In genomic region chr5:149377253-149377652, GRCm38 (mm10) we compare ENCODE assay signal across 12 mouse cellular contexts. TPM values are rescaled to one million over a fixed set of nuclear protein-coding genes. Genes with fewer than 3 reads are reported as not detected.
DNase-seq lines count a peak whose midpoint lies in the region; ATAC-seq lines count a peak whose summit lies in the region.
"Had no signal": no experiment of that assay in that cellular context is flagged by ENCODE, and none has a peak within 500 bp of the region (broad histone marks: within the 10 kb centered on the region; RNA-seq: fewer than 3 reads in every experiment).

No protein-coding gene starts in this region.

- peak overlapping the region; percentile 50; the same call in 1 of the 2 replicates for H3K27ac ChIP-seq in hindbrain, embryonic 10.5 days
- no peak overlapping the region for H3K27ac ChIP-seq in hindbrain, embryonic 16.5 days (ENCODE audit: low read depth, low read length)
- peak overlapping the region; percentile 42 for H3K27ac ChIP-seq in neural tube, embryonic 13.5 days (replicated peaks)
- peak overlapping the region; percentile 29; the same call in 1 of the 2 replicates for H3K27ac ChIP-seq in forebrain, embryonic 14.5 days (ENCODE audit: low read depth, low read length)
- H3K27ac ChIP-seq in stomach, embryonic 15.5 days: peak overlapping the region; percentile 42; the same call in 1 of the 2 replicates

- no peak overlapping the region for H3K4me2 ChIP-seq in hindbrain, embryonic 16.5 days (ENCODE audit: low read length)
- H3K4me2 ChIP-seq in neural tube, embryonic 13.5 days: no peak overlapping the region
- no peak overlapping the region for H3K4me2 ChIP-seq in forebrain, embryonic 14.5 days (ENCODE audit: low read length)
- H3K4me2 ChIP-seq in stomach, embryonic 15.5 days: no peak overlapping the region
- H3K4me2 ChIP-seq: liver, embryonic 11.5 days had no signal

- no peak for DNase-seq in hindbrain, embryonic 10.5 days (ENCODE audit: low spot score)
- DNase-seq in neural tube, embryonic 10.5 days (ENCODE audit: extremely low spot score, low spot score): no peak
- peak; percentile 45 for DNase-seq in forebrain, embryonic 14.5 days (ENCODE audit: low spot score)
- no peak for DNase-seq in left cerebral cortex, adult 8-10 months (ENCODE audit: low spot score in 2 of 2)
- DNase-seq: adrenal gland, adult 2 months; cerebellum, adult 8-10 months; layer of hippocampus, postnatal 36 days had no signal

- peaks cover 79% of the 10 kb centered on the region for H3K4me1 ChIP-seq in hindbrain, embryonic 10.5 days (replicated peaks)
- peaks cover 36% of the 10 kb centered on the region for H3K4me1 ChIP-seq in hindbrain, embryonic 16.5 days (ENCODE audit: control insufficient read depth, insufficient read depth, low read depth, low read length)
- peaks cover 91% of the 10 kb centered on the region for H3K4me1 ChIP-seq in neural tube, embryonic 13.5 days (replicated peaks)
- H3K4me1 ChIP-seq in forebrain, embryonic 14.5 days (ENCODE audit: control insufficient read depth, insufficient read depth, low read length): peaks cover 35% of the 10 kb centered on the region
- peaks cover 36% of the 10 kb centered on the region for H3K4me1 ChIP-seq in stomach, embryonic 15.5 days

- no peaks in the 10 kb centered on the region for H3K9me3 ChIP-seq in hindbrain, embryonic 10.5 days
- H3K9me3 ChIP-seq in hindbrain, embryonic 16.5 days (ENCODE audit: control insufficient read depth, low read length): no peaks in the 10 kb centered on the region
- no peaks in the 10 kb centered on the region for H3K9me3 ChIP-seq in neural tube, embryonic 13.5 days
- H3K9me3 ChIP-seq in forebrain, embryonic 14.5 days (replicated peaks; ENCODE audit: control insufficient read depth, low read length): no peaks in the 10 kb centered on the region
- H3K9me3 ChIP-seq in stomach, embryonic 15.5 days: no peaks in the 10 kb centered on the region

- no peak for ATAC-seq in hindbrain, embryonic 16.5 days
- ATAC-seq in neural tube, embryonic 13.5 days (ENCODE audit: low read depth): no peak
- no peak for ATAC-seq in forebrain, embryonic 14.5 days
- ATAC-seq in stomach, embryonic 15.5 days (ENCODE audit: insufficient read depth, low FRiP score, low read depth): no peak
- ATAC-seq in megakaryocyte, adult 5-6 weeks (ENCODE audit: poor library complexity, severe bottlenecking): no peak

- H3K36me3 ChIP-seq in hindbrain, embryonic 10.5 days: no peaks in the 10 kb centered on the region
- H3K36me3 ChIP-seq in hindbrain, embryonic 16.5 days (ENCODE audit: control insufficient read depth, insufficient read depth, low read length): no peaks in the 10 kb centered on the region
- no peaks in the 10 kb centered on the region for H3K36me3 ChIP-seq in neural tube, embryonic 13.5 days
- H3K36me3 ChIP-seq in forebrain, embryonic 14.5 days (ENCODE audit: control insufficient read depth, insufficient read depth, low read length): no peaks in the 10 kb centered on the region
- no peaks in the 10 kb centered on the region for H3K36me3 ChIP-seq in stomach, embryonic 15.5 days

- H3K27me3 ChIP-seq in hindbrain, embryonic 10.5 days (ENCODE audit: insufficient read depth, poor library complexity, severe bottlenecking): peaks cover 9% of the 10 kb centered on the region; the same call in 1 of the 2 replicates
- H3K27me3 ChIP-seq in hindbrain, embryonic 16.5 days (replicated peaks; ENCODE audit: control insufficient read depth, insufficient read depth, low read length): no peaks in the 10 kb centered on the region
- H3K27me3 ChIP-seq in neural tube, embryonic 13.5 days: no peaks in the 10 kb centered on the region
- H3K27me3 ChIP-seq in forebrain, embryonic 14.5 days (replicated peaks; ENCODE audit: control insufficient read depth, insufficient read depth, low read length): no peaks in the 10 kb centered on the region
- no peaks in the 10 kb centered on the region for H3K27me3 ChIP-seq in stomach, embryonic 15.5 days (replicated peaks)

- no peak overlapping the region for H3K9ac ChIP-seq in hindbrain, embryonic 16.5 days (ENCODE audit: low read depth, low read length)
- H3K9ac ChIP-seq in neural tube, embryonic 13.5 days: no peak overlapping the region
- H3K9ac ChIP-seq in forebrain, embryonic 14.5 days (ENCODE audit: low read length): no peak overlapping the region
- no peak overlapping the region for H3K9ac ChIP-seq in stomach, embryonic 15.5 days

- H3K4me3 ChIP-seq in hindbrain, embryonic 10.5 days: no peak overlapping the region
- H3K4me3 ChIP-seq in hindbrain, embryonic 16.5 days (ENCODE audit: low read length): no peak overlapping the region
- no peak overlapping the region for H3K4me3 ChIP-seq in neural tube, embryonic 13.5 days
- H3K4me3 ChIP-seq in forebrain, embryonic 14.5 days (ENCODE audit: low read depth, low read length): no peak overlapping the region
- no peak overlapping the region for H3K4me3 ChIP-seq in stomach, embryonic 15.5 days (replicated peaks)

- 52% methylated on average over 6 of the region's 6 CpGs for WGBS in hindbrain, embryonic 10.5 days
- 19% methylated on average over 6 of the region's 6 CpGs for WGBS in hindbrain, embryonic 16.5 days
- WGBS in neural tube, embryonic 13.5 days: 20% methylated on average over 6 of the region's 6 CpGs
- 19% methylated on average over 6 of the region's 6 CpGs for WGBS in forebrain, embryonic 14.5 days
- 7% methylated on average over 6 of the region's 6 CpGs for WGBS in stomach, embryonic 15.5 days

RNA-seq across cellular contexts. Expression of gene Medag, which starts 34.3 kb away (rescaled TPM):
- 0.37 and 0.61 TPM in 2 replicates for polyA plus RNA-seq in hindbrain, embryonic 10.5 days (2016; fragmentation: Nextera tagmentation; extraction: Ambion mirVana)
- 6.4 and 6.5 TPM in 2 replicates for polyA plus RNA-seq in hindbrain, embryonic 16.5 days (2015; fragmentation: Nextera tagmentation; extraction: Ambion mirVana)
- 1.2 and 1.4 TPM in 2 replicates for polyA plus RNA-seq in neural tube, embryonic 13.5 days (2015; fragmentation: Nextera tagmentation; extraction: Ambion mirVana)
- 1.3 and 1.6 TPM in 2 replicates for polyA plus RNA-seq in forebrain, embryonic 14.5 days (2014; fragmentation: Nextera tagmentation; extraction: Ambion mirVana)
- 2.8 TPM in 2 replicates for polyA plus RNA-seq in stomach, embryonic 15.5 days (2015; fragmentation: Nextera tagmentation; extraction: Ambion mirVana)
- 10 to 100 TPM; 12.1 to 17.6 (median 15.0) TPM for total RNA-seq in left cerebral cortex, adult 8-10 months (2022)
- not detected in 2 replicates for total RNA-seq in megakaryocyte, adult 5-6 weeks (2015)
- total RNA-seq in megakaryocyte, adult 5-6 weeks (2017): not detected in 2 replicates
